Mouse (Mus musculus) MEL (cell line): Measurements from ENCODE around the gene Spsb2.

Experiments
- CTCF ChIP-seq, 3 experiments: IDR thresholded peaks in 2 of 3; conservative IDR thresholded peaks in 1 of 3; 2 replicates each; pipeline ENCODE4 v1.5.1; 2011 to 2012; ENCODE audit warnings: low read length in 3 of 3, low read depth in 2 of 3, mild to moderate bottlenecking in 2 of 3, improper control_type of control experiment in 1 of 3, inconsistent platforms in 1 of 3, mixed read lengths in 1 of 3, moderate library complexity in 1 of 3; ENCODE audit not compliant: control insufficient read depth in 1 of 3, insufficient read depth in 1 of 3, poor library complexity in 1 of 3, severe bottlenecking in 1 of 3
- E2F4 ChIP-seq: IDR thresholded peaks from 2 replicates; pipeline ENCODE4 v1.6.1; 2011; ENCODE audit warnings: low read depth, low read length, improper control_type of control experiment, borderline replicate concordance
- ETS1 ChIP-seq: IDR thresholded peaks from 2 replicates; pipeline ENCODE4 v1.6.1; 2012; ENCODE audit warnings: low read depth, mild to moderate bottlenecking, inconsistent platforms, low read length, improper control_type of control experiment, moderate library complexity
- MAZ ChIP-seq: IDR thresholded peaks from 2 replicates; pipeline ENCODE4 v1.6.1; 2012; ENCODE audit warnings: low read depth, mild to moderate bottlenecking, inconsistent platforms, low read length, improper control_type of control experiment
- NELFE ChIP-seq: IDR thresholded peaks from 2 replicates; pipeline ENCODE4 v1.6.1; 2011; ENCODE audit warnings: low read depth, low read length, improper control_type of control experiment
- NRF1 ChIP-seq: IDR thresholded peaks from 2 replicates; pipeline ENCODE4 v1.6.1; 2014; ENCODE audit warnings: low read depth, mild to moderate bottlenecking, inconsistent platforms, low read length, improper control_type of control experiment, moderate library complexity; ENCODE audit not compliant: poor library complexity, insufficient read depth, severe bottlenecking
- POLR2A ChIP-seq, 2 experiments: IDR thresholded peaks; 2 replicates each; pipeline ENCODE4 v1.6.1; 2011 to 2012; ENCODE audit warnings: low read length in 2 of 2, mild to moderate bottlenecking in 2 of 2, control low read depth in 1 of 2, improper control_type of control experiment in 1 of 2, low read depth in 1 of 2, moderate library complexity in 1 of 2; ENCODE audit not compliant: control insufficient read depth in 1 of 2, insufficient read depth in 1 of 2, poor library complexity in 1 of 2
- POLR2AphosphoS2 ChIP-seq: IDR thresholded peaks from 2 replicates; pipeline ENCODE4 v1.6.1; 2011; ENCODE audit warnings: low read length, improper control_type of control experiment
- SIN3A ChIP-seq: IDR thresholded peaks from 2 replicates; pipeline ENCODE4 v1.6.1; 2012; ENCODE audit warnings: low read length, improper control_type of control experiment, inconsistent platforms
- TCF12 ChIP-seq: IDR thresholded peaks from 2 replicates; pipeline ENCODE4 v1.6.1; 2014; ENCODE audit warnings: low read depth, mild to moderate bottlenecking, inconsistent platforms, low read length, improper control_type of control experiment, moderate library complexity

DNA sequence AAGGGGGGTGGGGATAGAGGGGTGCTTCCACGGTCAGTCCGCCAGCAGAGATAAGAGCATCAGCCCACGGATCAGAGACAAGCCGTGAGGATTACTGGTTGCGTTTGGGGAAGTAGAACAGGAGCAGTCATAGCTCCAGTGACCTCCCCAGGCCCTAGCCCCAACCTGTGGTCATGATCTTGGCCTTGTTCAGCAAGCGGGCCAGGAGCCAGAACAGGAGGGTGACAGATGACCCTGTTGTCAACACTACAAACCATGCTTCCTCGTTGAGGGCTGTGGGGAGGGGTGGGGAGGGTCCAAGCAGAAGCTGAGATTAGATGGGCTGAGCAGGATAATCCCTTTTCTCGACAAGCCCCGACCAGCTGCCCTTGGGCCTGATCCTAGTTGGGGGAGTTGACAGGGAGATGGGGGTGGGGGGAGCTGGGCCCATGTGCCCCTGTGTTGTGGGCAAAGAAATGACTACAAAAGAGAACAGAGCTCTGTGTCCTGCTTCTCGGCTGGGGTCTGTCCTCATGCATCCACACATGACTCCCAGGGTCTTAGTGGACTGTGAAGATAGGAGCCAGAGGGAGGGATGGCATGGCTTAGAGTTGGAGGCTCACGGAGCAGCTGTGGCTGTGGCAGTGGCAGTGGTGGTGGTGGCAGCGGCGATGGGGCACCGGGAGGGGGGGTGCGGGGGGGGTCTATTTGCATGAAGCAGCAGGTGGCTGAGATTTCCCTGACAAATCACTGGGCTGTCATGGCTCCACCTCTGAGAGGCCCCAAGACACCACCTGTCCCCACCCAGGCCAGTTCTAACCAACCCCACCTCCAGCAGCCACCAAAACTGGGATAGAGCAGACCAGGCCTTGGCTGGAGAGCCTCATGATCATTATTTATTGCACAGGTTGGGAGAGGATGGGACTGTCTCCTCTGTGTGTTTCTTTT, 32.0 kb downstream of the Spsb2 start, which contains the start of gene Gnb3:
- no peak for TF ChIP-seq ETS1
- peak in 1 of 3 experiments; percentile 24; a peak in 1 of 6 replicates for TF ChIP-seq CTCF (IDR thresholded peaks at IDR 0.05 in 2 of 3, conservative IDR thresholded peaks at IDR 0.05 in 1 of 3; ENCODE audit: control insufficient read depth in 1 of 3, insufficient read depth in 1 of 3, low read depth in 2 of 3, low read length in 3 of 3, poor library complexity in 1 of 3, severe bottlenecking in 1 of 3)
- TF ChIP-seq MAZ: no peak
- TF ChIP-seq NELFE: no peak
- no peak for TF ChIP-seq NRF1
- no peak for TF ChIP-seq POLR2AphosphoS2
- no peak for TF ChIP-seq SIN3A
- TF ChIP-seq TCF12: no peak
- TF ChIP-seq POLR2A (IDR thresholded peaks at IDR 0.05; ENCODE audit: control insufficient read depth in 1 of 2, insufficient read depth in 1 of 2, low read depth in 1 of 2, low read length in 2 of 2, poor library complexity in 1 of 2): no peak
- TF ChIP-seq E2F4: no peak
